Mouse (Mus musculus): Measurements from ENCODE around the gene Lmntd1. TPM values are rescaled to one million over a fixed set of nuclear protein-coding genes. Genes with fewer than 3 reads are reported as not detected.

Gene Lmntd1
- polyA plus RNA-seq, 1 experiment from 2014 or later: 0.15 TPM

DNA sequence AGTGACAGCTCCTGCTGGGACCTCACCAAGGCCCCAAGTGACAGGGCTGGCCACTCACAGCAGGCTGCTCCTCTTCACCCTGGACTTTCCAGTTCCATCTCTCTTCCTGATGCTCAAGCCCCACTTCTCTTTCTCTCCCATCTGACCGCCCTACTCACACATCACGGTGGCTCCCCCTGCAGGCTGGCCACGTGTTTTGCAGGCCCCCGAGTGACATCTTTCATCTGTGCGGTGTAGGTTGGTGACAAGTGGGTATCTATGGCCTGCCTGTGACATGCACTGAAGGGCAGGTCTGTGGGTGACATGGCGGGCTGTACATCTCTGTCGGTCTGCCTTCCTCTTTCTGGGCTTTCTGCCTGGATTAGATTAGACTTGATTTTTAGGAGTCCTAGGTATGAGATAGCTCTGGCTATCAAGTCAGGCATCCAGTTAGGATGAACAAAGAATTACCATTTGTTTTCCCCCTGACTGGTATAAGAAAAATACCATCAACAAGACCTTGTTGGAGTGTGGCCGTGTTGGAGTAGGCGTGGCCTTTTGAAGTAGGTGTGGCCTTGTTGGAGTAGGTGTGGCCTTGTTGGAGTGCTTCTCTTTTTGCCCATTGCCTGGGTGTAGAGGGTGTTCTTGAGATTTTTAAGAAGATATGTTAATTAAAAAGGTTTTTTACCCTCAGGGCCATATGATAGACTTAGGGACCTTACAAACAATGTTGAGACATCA is 265.8 kb downstream of the Lmntd1 start:
- Histone ChIP-seq H3K27ac (replicated peaks) (no peak overlapping the region), H3K4me3 (no peak overlapping the region), H3K27me3 (replicated peaks; ENCODE audit: low read depth, poor library complexity, severe bottlenecking) (no peaks in the 10 kb centered on the region), H3K36me3 (replicated peaks) (no peaks in the 10 kb centered on the region), H3K9me3 (no peaks in the 10 kb centered on the region), H3K4me1 (peaks cover 36% of the 10 kb centered on the region)
- peak; percentile 46 for DNase-seq (ENCODE audit: low spot score)
- WGBS: 68% methylated on average over 9 of the region's 9 CpGs

DNA sequence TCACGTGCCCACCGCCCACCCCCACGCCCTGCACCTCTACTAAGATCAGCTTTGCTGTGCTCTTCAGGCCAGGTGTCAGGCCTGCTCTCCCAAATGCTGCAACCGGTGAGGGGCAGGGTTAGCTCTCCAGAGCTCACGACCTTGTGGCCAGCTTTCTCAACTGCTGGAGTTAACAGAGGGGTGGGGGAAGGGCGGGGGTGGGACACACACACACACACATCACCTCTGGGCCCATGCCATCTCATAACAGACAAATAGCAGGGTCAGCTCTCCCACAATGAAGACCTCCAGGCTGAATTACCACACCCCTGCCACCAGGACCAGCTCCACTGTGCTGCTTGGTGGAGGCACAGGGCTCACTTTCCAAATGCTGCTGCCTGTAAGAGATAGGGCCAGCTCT is 266.5 kb downstream of the Lmntd1 start:
- H3K9me3 ChIP-seq: no peaks in the 10 kb centered on the region
- no peak for DNase-seq (ENCODE audit: low spot score)
- H3K36me3 ChIP-seq (replicated peaks): no peaks in the 10 kb centered on the region
- H3K4me3 ChIP-seq: no peak overlapping the region
- H3K27me3 ChIP-seq (replicated peaks; ENCODE audit: low read depth, poor library complexity, severe bottlenecking): no peaks in the 10 kb centered on the region
- no peak overlapping the region for H3K27ac ChIP-seq (replicated peaks)
- 67% methylated on average over 6 of the region's 6 CpGs for WGBS
- H3K4me1 ChIP-seq: peaks cover 33% of the 10 kb centered on the region

DNA sequence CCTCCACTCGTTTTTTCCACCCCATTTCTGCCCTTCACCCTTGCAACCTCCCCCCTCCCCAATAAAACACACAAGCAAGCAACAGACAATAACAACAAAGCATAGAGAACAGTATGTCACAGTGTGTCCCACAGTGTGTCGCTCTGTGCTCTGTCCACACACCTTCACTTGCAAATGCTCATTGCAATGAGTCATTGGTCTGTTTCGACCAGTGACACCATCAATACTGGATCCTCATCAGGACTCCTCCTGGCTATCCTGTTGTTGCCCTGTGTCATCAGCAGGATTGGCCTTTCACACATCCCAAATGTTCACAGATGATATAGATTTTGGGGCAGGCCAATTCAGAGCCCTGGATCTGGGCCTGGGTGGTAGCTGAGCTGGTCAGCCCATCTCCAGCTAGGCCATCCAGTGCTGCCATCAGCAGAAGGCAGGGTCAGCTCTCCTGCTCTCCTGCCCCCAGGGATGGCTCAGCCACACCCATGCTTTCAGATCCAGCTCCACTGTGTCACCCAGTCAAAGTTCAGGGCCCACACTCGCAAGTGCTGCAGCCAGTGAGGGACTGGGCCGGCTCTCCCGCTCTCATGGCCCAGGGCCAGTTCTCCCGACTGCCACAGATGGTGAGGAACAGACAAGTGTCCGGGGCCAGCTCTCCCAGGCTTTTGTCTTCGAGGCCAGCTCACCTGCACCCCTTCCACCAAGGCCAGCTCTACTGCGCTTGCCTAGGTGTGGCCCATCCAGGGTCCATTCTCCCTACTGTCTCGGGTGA is 267.1 kb downstream of the Lmntd1 start:
- 76% methylated on average over 11 of the region's 11 CpGs for WGBS
- Histone ChIP-seq H3K4me3 (no peak overlapping the region), H3K27ac (replicated peaks) (no peak overlapping the region), H3K36me3 (replicated peaks) (no peaks in the 10 kb centered on the region), H3K9me3 (no peaks in the 10 kb centered on the region), H3K27me3 (replicated peaks; ENCODE audit: low read depth, poor library complexity, severe bottlenecking) (no peaks in the 10 kb centered on the region), H3K4me1 (peaks cover 27% of the 10 kb centered on the region)
- DNase-seq (ENCODE audit: low spot score): no peak

DNA sequence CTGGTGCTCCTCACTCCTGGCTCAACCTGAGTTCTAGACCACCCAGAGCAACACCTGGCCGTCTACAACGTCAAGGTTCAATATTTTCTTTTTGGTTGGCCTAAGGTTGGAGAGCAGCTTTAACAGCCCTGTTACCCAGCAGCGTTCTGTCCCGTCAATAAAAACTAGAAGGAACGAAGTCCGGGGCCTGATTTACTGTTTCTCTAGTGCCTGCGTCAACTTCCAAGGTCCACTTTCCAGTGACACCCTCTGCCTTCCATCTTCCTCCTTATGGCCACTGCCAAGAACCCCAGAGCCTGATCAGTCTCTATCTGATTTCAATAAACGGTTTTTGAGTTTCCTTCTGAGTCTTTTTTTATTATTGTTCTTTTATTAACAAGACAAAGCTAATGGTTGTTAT is 267.8 kb downstream of the Lmntd1 start:
- no peak overlapping the region for H3K4me3 ChIP-seq
- H3K27me3 ChIP-seq (replicated peaks; ENCODE audit: low read depth, poor library complexity, severe bottlenecking): no peaks in the 10 kb centered on the region
- H3K36me3 ChIP-seq (replicated peaks): no peaks in the 10 kb centered on the region
- DNase-seq (ENCODE audit: low spot score): no peak
- peaks cover 24% of the 10 kb centered on the region for H3K4me1 ChIP-seq
- no peak overlapping the region for H3K27ac ChIP-seq (replicated peaks)
- 88% methylated on average over 8 of the region's 8 CpGs for WGBS
- no peaks in the 10 kb centered on the region for H3K9me3 ChIP-seq

DNA sequence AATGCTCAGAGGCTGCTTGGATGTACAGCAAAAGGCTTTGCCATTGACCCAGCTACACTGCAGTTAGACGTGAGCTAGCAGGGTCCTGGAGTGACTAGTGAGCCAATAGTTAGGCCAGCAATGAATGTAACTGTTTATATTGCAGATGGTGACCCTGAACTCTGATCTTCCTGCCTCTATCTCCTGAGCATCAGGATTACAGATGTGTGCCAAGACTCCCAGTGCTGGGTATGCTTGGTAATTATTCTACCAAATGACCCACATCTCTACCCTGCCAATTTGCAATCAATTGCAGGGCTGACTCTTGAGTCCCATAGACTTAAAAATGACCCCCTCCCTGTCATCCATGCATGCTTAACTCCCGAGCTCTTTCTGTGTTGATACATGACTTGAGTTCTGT is 269.4 kb downstream of the Lmntd1 start:
- no peak overlapping the region for H3K4me3 ChIP-seq
- 67% methylated on average over 2 of the region's 2 CpGs for WGBS
- no peak for DNase-seq (ENCODE audit: low spot score)
- no peaks in the 10 kb centered on the region for H3K36me3 ChIP-seq (replicated peaks)
- peaks cover 3% of the 10 kb centered on the region; the same call in 1 of the 2 replicates for H3K27me3 ChIP-seq (replicated peaks; ENCODE audit: low read depth, poor library complexity, severe bottlenecking)
- H3K27ac ChIP-seq (replicated peaks): no peak overlapping the region
- H3K9me3 ChIP-seq: no peaks in the 10 kb centered on the region
- peaks cover 24% of the 10 kb centered on the region for H3K4me1 ChIP-seq

DNA sequence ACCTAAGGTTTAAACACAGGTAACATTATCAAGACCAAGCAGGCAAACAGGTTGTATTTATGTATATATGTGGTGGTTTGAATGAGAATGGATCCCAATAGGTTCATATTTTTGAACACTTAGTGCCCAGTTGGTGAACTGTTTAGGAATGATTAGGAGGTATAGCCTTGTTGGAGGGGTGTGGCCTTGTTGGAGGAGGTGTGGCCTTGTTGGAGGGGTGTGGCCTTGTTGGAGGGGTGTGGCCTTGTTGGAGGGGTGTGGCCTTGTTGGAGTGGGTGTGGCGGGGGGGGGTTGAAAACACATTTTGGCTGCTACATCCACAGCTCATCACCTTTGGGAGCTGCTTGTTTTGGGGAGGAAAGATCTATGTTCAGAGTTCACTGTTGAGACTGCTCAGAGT is 270.7 kb downstream of the Lmntd1 start:
- Histone ChIP-seq H3K9me3 (no peaks in the 10 kb centered on the region), H3K36me3 (replicated peaks) (no peaks in the 10 kb centered on the region), H3K4me1 (peaks cover 35% of the 10 kb centered on the region), H3K4me3 (no peak overlapping the region), H3K27me3 (replicated peaks; ENCODE audit: low read depth, poor library complexity, severe bottlenecking) (peaks cover 16% of the 10 kb centered on the region), H3K27ac (replicated peaks) (no peak overlapping the region)
- DNase-seq (ENCODE audit: low spot score): no peak
- WGBS: 63% methylated on average over 1 of the region's 1 CpGs

DNA sequence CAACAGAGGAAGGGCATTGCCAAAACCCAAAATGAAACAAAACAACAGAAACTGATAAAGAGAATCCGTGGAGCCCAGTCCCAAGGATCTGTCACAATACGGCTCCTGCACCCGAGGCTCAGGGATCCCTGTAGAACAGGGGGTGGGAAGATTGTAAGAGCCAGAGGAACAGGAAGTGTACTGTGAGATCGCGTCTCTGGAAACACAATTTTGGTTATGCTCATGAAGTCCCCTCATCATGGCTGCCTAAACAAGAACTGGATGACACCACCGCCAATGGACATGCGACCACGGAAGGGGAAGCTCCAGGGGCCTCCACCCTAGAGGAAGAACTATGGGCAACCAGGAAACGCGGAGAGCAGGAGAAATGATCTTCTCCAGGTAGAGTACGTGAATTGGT is 271.3 kb downstream of the Lmntd1 start:
- no peak overlapping the region for H3K27ac ChIP-seq (replicated peaks)
- H3K36me3 ChIP-seq (replicated peaks): no peaks in the 10 kb centered on the region
- H3K9me3 ChIP-seq: no peaks in the 10 kb centered on the region
- WGBS: 86% methylated on average over 11 of the region's 11 CpGs
- peaks cover 22% of the 10 kb centered on the region for H3K27me3 ChIP-seq (replicated peaks; ENCODE audit: low read depth, poor library complexity, severe bottlenecking)
- DNase-seq (ENCODE audit: low spot score): no peak
- peaks cover 31% of the 10 kb centered on the region for H3K4me1 ChIP-seq
- H3K4me3 ChIP-seq: no peak overlapping the region

DNA sequence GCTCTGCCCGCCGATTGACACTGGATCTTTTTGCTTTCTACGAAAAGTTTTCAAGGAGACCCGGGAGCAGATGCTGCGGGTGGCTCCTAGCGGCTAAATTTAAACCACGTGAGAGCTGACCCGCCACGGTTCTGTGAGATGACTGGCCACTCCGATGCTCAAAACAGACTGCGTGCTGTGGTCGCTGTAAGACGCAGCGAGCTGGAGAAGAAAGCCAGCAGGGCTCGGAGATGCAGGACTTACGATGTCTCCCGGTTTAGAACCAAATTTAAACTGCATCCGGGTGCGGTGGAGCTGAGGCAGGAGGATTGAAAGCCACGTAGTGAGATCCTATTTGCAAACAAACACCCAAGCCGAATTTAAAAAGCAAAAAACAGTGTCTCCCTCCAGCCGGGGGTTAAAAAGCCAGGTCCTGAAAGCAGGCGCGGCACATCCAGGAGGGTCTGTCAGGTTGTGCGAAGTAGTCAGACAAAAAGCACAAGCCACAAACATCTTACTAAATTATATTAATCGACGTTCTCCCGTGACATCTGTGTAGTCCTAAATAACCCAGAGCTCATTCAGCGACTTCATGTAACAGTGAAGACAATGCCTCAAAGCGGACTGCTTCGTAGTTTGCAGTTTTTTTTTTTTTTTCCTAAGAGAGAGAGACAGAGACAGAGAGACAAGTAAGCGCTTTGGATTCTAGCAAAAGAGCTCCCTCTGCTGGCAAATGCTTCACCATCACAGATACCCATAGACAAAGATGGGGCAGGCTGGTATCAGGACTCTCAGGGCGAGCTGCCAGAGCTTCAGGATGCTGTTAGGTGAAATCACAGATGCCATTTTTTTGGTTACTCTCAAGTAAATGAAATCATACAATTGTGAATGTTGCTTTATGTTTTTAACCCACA is 272.6 kb downstream of the Lmntd1 start:
- peak; percentile 84 for DNase-seq (ENCODE audit: low spot score)
- peak overlapping the region; percentile 62 for H3K4me3 ChIP-seq
- H3K27me3 ChIP-seq (replicated peaks; ENCODE audit: low read depth, poor library complexity, severe bottlenecking): peaks cover 30% of the 10 kb centered on the region
- peaks cover 22% of the 10 kb centered on the region for H3K4me1 ChIP-seq
- H3K36me3 ChIP-seq (replicated peaks): no peaks in the 10 kb centered on the region
- WGBS: under 1% methylated on average over 33 of the region's 33 CpGs
- peak overlapping the region; percentile 84 for H3K27ac ChIP-seq (replicated peaks)
- H3K9me3 ChIP-seq: no peaks in the 10 kb centered on the region

DNA sequence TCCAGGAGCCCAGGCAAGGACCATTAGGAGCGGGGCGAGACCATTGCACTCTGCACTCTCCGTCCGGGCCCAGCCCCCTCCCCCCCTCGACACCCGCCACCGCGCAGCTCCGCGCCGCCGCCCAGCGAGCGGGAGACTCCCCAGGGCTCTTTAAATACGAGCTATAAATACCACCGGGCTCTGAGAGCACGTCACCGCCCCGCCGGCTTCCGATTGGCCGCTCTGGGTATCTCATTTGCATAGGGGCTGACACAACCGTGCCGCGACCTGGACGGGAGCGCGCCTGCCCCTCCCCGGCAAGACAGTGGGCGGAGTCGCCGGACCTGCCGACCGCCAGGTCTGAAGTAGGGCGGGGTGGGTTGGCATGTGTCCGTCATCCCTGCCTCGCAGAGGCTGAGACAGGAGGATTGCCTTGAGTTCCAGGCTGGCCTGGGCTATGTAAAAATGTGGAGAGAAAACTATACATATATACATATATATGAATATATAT is 273.4 kb downstream of the Lmntd1 start:
- H3K27ac ChIP-seq (replicated peaks): peak overlapping the region; percentile 84
- H3K9me3 ChIP-seq: no peaks in the 10 kb centered on the region
- under 1% methylated on average over 37 of the region's 37 CpGs for WGBS
- peak overlapping the region; percentile 62 for H3K4me3 ChIP-seq
- H3K4me1 ChIP-seq: peaks cover 28% of the 10 kb centered on the region
- peaks cover 35% of the 10 kb centered on the region for H3K27me3 ChIP-seq (replicated peaks; ENCODE audit: low read depth, poor library complexity, severe bottlenecking)
- no peaks in the 10 kb centered on the region for H3K36me3 ChIP-seq (replicated peaks)
- DNase-seq (ENCODE audit: low spot score): peak; percentile 97

DNA sequence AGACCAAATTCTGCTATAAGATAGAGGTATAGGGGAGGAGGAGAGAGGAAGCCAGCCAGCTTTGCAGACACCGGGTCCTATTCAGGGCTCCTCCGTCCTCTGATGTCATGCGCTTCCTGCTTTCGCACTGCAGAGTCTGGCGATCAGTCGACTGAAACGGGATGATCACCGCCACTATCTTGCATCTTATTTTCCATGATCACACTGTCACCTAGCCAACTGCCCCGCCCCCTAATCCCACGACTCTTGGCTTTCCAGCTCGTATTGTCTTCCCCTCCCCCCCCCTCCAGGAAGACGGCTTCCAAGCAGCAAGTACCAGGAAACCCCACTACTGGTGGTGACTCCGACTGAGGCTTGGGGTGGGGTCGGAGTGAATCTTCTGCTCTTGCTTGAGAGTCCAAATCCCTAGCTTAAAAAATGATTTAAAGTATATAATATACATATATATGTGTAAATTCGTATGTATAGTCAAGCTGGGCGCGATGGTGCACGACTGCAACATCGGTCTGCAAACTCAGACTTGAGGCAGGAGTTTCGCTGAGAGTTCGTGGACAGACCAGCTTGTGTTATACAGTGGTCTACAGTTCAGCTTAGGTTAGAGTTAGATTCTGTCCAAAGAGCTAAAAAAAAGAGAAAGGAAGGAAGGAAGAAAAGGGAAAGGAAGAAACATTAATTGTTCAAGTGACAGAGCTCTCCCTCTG is 274.0 kb downstream of the Lmntd1 start:
- peak; percentile 65 for DNase-seq (ENCODE audit: low spot score)
- peak overlapping the region; percentile 62 for H3K4me3 ChIP-seq
- peaks cover 35% of the 10 kb centered on the region for H3K27me3 ChIP-seq (replicated peaks; ENCODE audit: low read depth, poor library complexity, severe bottlenecking)
- H3K27ac ChIP-seq (replicated peaks): peak overlapping the region; percentile 84
- no peaks in the 10 kb centered on the region for H3K9me3 ChIP-seq
- H3K4me1 ChIP-seq: peaks cover 28% of the 10 kb centered on the region
- WGBS: under 1% methylated on average over 21 of the region's 21 CpGs
- H3K36me3 ChIP-seq (replicated peaks): no peaks in the 10 kb centered on the region

DNA sequence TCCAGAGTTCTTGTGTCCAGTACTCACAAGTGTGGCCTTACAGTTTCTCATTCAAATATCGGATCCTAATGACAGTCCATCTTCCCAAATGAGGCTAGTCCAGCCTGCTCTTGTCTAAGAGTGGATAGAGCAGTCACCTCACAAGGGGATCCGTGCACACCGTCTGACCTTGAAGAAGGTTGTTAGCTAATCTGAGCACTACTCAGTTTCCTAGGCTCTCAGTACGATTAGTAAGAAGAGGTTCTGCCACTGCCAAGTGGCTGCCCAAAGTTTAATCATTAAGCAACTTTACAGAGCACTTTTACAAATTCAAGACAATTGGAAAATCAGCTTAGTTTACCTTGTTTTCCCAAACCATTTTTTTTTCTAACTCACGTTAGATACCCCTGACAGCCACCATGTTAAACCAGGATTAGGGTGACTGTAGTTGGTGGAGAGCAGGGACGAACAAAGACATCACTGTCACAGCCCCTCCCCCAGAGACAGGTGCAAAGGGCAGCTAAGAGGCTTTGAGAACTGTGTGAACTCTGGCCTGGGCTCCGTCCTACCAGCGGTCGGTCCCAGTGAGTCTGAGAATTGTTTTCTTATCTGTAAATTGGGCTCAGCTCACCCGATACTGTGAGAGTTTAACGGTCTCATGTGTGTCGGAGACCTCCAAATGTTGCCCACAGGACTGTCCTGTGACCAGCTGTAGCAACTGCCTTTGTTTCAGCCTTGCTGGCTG is 275.4 kb downstream of the Lmntd1 start:
- Histone ChIP-seq H3K36me3 (replicated peaks) (no peaks in the 10 kb centered on the region), H3K9me3 (no peaks in the 10 kb centered on the region), H3K27me3 (replicated peaks; ENCODE audit: low read depth, poor library complexity, severe bottlenecking) (peaks cover 35% of the 10 kb centered on the region), H3K27ac (replicated peaks) (no peak overlapping the region), H3K4me1 (peaks cover 28% of the 10 kb centered on the region), H3K4me3 (no peak overlapping the region)
- 28% methylated on average over 12 of the region's 12 CpGs for WGBS
- DNase-seq (ENCODE audit: low spot score): no peak
